Mouse (Mus musculus): ENCODE data around the gene Gpr146. TPM values are rescaled to one million over a fixed set of nuclear protein-coding genes. Genes with fewer than 3 reads are reported as not detected.

The Gpr146 gene
- total and polyA plus RNA-seq, 2 experiments from 2014 or later, result 23.0 to 38.2 TPM

- TF ChIP-seq CTCF (IDR thresholded peaks at IDR 0.05; ENCODE audit: low read depth), result no peak
- no peak for TF ChIP-seq EP300 (IDR thresholded peaks at IDR 0.05; ENCODE audit: low read depth)
- peak overlapping the region; percentile 91 for H3K9ac ChIP-seq (replicated peaks; ENCODE audit: low read depth, low read length)
- H3K4me1 ChIP-seq (ENCODE audit: control insufficient read depth, insufficient read depth), result peaks cover 28% of the 10 kb centered on the region
- H3K36me3 ChIP-seq (replicated peaks; ENCODE audit: control insufficient read depth, insufficient read depth, low read length), result no peaks in the 10 kb centered on the region
- H3K9me3 ChIP-seq (replicated peaks; ENCODE audit: control insufficient read depth, low read length), result no peaks in the 10 kb centered on the region
- DNase-seq (ENCODE audit: low spot score) (no peak), ATAC-seq (ENCODE audit: insufficient read depth, low read depth) (no peak)
- WGBS, result 65% methylated on average over 5 of the region's 5 CpGs
- peak overlapping the region; percentile 93; the same call in 1 of the 2 replicates for H3K27ac ChIP-seq (ENCODE audit: low read depth)
- H3K4me3 ChIP-seq (ENCODE audit: low read depth, low read length), result peak overlapping the region; percentile 65; the same call in 1 of the 2 replicates
- peak overlapping the region; percentile 89 for H3K4me2 ChIP-seq (ENCODE audit: low read depth, low read length)
- no peaks in the 10 kb centered on the region for H3K27me3 ChIP-seq (ENCODE audit: control insufficient read depth, insufficient read depth, low read length)
Observed at GRCm38 (mm10) chr5:139371118-139371517, 6.4 kb upstream of the Gpr146 start.

DNA sequence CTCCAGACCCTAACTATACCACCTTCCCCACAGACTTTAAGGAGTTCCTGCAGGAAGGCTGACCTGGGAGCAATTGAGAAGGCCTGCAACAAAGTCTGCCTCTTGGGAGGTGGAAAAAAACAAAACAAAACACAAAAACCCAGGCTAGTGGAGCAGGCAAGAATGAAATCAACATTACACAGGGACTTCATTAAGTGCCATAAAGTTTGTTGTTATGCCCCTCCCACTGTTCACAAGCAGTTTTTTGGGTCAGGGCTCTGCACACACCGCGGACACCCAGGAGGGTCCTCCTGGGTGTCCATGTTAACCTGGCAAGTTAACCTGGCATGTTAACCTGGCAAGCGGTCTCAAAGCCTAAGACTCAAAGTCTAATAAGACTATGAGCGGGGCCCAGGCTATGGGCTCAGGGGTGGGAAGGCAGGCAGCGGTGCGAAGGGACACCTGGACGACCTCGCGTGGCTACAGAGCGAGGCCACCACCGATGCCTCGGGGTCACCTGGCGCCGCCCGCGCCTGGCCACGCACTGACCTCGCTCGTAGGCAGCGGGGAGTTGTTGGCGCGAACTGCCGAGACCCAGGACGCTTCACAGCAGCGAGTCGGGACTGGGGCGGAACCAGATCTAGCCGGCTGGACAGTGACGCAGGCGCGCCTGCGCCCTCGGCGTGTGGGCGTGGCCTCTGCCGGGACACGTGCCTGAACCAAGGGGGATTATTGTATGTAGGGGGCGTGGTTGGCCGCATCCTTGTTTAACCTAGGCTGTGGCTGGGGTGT is 5.7 kb upstream of the Gpr146 start:
- 2% methylated on average over 38 of the region's 39 CpGs for WGBS
- DNase-seq (ENCODE audit: low spot score) (peak; percentile 94), ATAC-seq (ENCODE audit: insufficient read depth, low read depth) (peak; percentile 94)
- no peaks in the 10 kb centered on the region for H3K36me3 ChIP-seq (replicated peaks; ENCODE audit: control insufficient read depth, insufficient read depth, low read length)
- H3K27me3 ChIP-seq (ENCODE audit: control insufficient read depth, insufficient read depth, low read length), result no peaks in the 10 kb centered on the region
- H3K4me3 ChIP-seq (ENCODE audit: low read depth, low read length), result peak overlapping the region; percentile 65
- TF ChIP-seq CTCF (IDR thresholded peaks at IDR 0.05; ENCODE audit: low read depth) (no peak; the same call in 1 of the 2 replicates), EP300 (IDR thresholded peaks at IDR 0.05; ENCODE audit: low read depth) (peak; percentile 64; the same call in 1 of the 2 replicates)
- H3K4me1 ChIP-seq (ENCODE audit: control insufficient read depth, insufficient read depth), result peaks cover 35% of the 10 kb centered on the region
- H3K9me3 ChIP-seq (replicated peaks; ENCODE audit: control insufficient read depth, low read length), result no peaks in the 10 kb centered on the region
- H3K9ac ChIP-seq (replicated peaks; ENCODE audit: low read depth, low read length), result peak overlapping the region; percentile 91
- peak overlapping the region; percentile 89 for H3K4me2 ChIP-seq (ENCODE audit: low read depth, low read length)
- peak overlapping the region; percentile 93 for H3K27ac ChIP-seq (ENCODE audit: low read depth)

- peaks cover 48% of the 10 kb centered on the region for H3K4me1 ChIP-seq (ENCODE audit: control insufficient read depth, insufficient read depth)
- 79% methylated on average over 3 of the region's 3 CpGs for WGBS
- no peak overlapping the region for H3K4me2 ChIP-seq (ENCODE audit: low read depth, low read length)
- DNase-seq (ENCODE audit: low spot score) (no peak), ATAC-seq (ENCODE audit: insufficient read depth, low read depth) (no peak)
- no peak overlapping the region for H3K27ac ChIP-seq (ENCODE audit: low read depth)
- no peak overlapping the region for H3K9ac ChIP-seq (replicated peaks; ENCODE audit: low read depth, low read length)
- H3K9me3 ChIP-seq (replicated peaks; ENCODE audit: control insufficient read depth, low read length), result no peaks in the 10 kb centered on the region
- TF ChIP-seq CTCF (IDR thresholded peaks at IDR 0.05; ENCODE audit: low read depth) (no peak), EP300 (IDR thresholded peaks at IDR 0.05; ENCODE audit: low read depth) (no peak)
- H3K4me3 ChIP-seq (ENCODE audit: low read depth, low read length), result no peak overlapping the region
- no peaks in the 10 kb centered on the region for H3K36me3 ChIP-seq (replicated peaks; ENCODE audit: control insufficient read depth, insufficient read depth, low read length)
- H3K27me3 ChIP-seq (ENCODE audit: control insufficient read depth, insufficient read depth, low read length), result no peaks in the 10 kb centered on the region
Observed at GRCm38 (mm10) chr5:139373126-139373525, 4.4 kb upstream of the Gpr146 start.

DNA sequence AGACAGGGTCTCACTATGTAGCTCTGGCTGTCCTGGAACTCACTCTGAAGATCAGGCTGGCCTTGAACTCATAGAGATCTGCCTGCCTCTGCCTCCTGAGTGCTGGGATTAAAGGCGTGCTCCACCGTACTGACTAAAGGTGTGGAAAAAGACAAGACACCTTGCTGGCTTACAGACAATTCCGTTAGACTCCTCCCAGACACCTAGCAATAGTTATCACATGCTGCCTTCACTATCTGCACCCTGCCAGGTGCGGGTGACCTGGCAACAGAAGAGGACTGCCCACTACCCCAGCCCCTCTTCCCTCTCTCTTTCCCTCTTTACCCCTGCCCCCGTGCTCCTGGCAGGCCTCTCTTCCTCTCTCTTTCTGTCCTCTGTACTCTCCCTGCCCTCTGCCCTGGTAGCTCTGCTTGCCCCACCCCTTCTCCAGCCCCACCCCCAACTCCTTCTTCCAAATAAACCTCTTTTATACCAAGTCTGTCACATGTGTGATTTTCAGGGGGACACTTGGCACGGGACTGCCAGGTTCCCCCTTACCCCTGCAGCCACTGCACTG is 3.5 kb upstream of the Gpr146 start:
- DNase-seq (ENCODE audit: low spot score) (no peak), ATAC-seq (ENCODE audit: insufficient read depth, low read depth) (no peak)
- WGBS, result 75% methylated on average over 6 of the region's 6 CpGs
- Histone ChIP-seq H3K27ac (ENCODE audit: low read depth) (no peak overlapping the region), H3K4me2 (ENCODE audit: low read depth, low read length) (no peak overlapping the region), H3K36me3 (replicated peaks; ENCODE audit: control insufficient read depth, insufficient read depth, low read length) (no peaks in the 10 kb centered on the region), H3K4me3 (ENCODE audit: low read depth, low read length) (no peak overlapping the region), H3K27me3 (ENCODE audit: control insufficient read depth, insufficient read depth, low read length) (no peaks in the 10 kb centered on the region), H3K9ac (replicated peaks; ENCODE audit: low read depth, low read length) (no peak overlapping the region), H3K4me1 (ENCODE audit: control insufficient read depth, insufficient read depth) (peaks cover 56% of the 10 kb centered on the region), H3K9me3 (replicated peaks; ENCODE audit: control insufficient read depth, low read length) (no peaks in the 10 kb centered on the region)
- no peak for TF ChIP-seq EP300 (IDR thresholded peaks at IDR 0.05; ENCODE audit: low read depth)
- no peak for TF ChIP-seq CTCF (IDR thresholded peaks at IDR 0.05; ENCODE audit: low read depth)

DNA sequence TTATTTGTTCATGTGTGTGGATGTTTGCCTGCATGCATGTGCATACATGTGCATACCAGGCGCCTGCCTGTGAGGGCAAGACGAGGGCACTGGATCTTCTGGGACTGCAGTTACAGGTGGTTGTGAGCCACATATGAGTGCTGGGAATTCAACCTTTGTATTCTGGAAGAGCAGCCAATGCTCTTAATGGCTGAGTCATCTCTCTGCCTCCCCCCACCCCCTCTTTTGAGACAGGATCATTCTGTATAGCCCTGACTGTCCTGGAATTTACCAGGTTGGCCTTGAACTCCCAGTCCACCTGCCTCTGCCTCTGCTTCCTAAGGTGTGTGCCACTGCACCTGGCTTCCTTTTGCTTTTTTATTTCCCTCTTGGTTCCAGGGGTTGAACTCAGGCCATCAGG is 2.7 kb upstream of the Gpr146 start:
- H3K4me1 ChIP-seq (ENCODE audit: control insufficient read depth, insufficient read depth), result peaks cover 65% of the 10 kb centered on the region

More for the DNA sequence above, 2.7 kb upstream of the Gpr146 start:
- no peaks in the 10 kb centered on the region for H3K27me3 ChIP-seq (ENCODE audit: control insufficient read depth, insufficient read depth, low read length)
- no peak overlapping the region for H3K4me2 ChIP-seq (ENCODE audit: low read depth, low read length)
- H3K27ac ChIP-seq (ENCODE audit: low read depth), result no peak overlapping the region
- no peaks in the 10 kb centered on the region for H3K36me3 ChIP-seq (replicated peaks; ENCODE audit: control insufficient read depth, insufficient read depth, low read length)
- no peaks in the 10 kb centered on the region for H3K9me3 ChIP-seq (replicated peaks; ENCODE audit: control insufficient read depth, low read length)
- 93% methylated on average over 2 of the region's 2 CpGs for WGBS
- no peak overlapping the region for H3K9ac ChIP-seq (replicated peaks; ENCODE audit: low read depth, low read length)
- ATAC-seq (ENCODE audit: insufficient read depth, low read depth) (no peak), DNase-seq (ENCODE audit: low spot score) (no peak)
- TF ChIP-seq EP300 (IDR thresholded peaks at IDR 0.05; ENCODE audit: low read depth) (no peak), CTCF (IDR thresholded peaks at IDR 0.05; ENCODE audit: low read depth) (no peak)
- H3K4me3 ChIP-seq (ENCODE audit: low read depth, low read length), result no peak overlapping the region

All from heart, postnatal 0 days (tissue).